Mouse (Mus musculus) intestine, embryonic 14.5 days (tissue): Measurements from ENCODE around the gene Stpg1. TPM values are rescaled to one million over a fixed set of nuclear protein-coding genes. Genes with fewer than 3 reads are reported as not detected.

Experiments used
- ATAC-seq: fragments of 200-750 bp; cut with Nextera tagmentation; replicated peaks from 2 replicates; pipeline ENCODE4 v1.8.0; 2017; ENCODE audit warnings: low read depth, moderate number of reproducible peaks, moderate TSS enrichment, moderate library complexity; ENCODE audit not compliant: low FRiP score, low TSS enrichment
- DNase-seq: peaks from one replicate; pipeline ENCODE4 v3.0.0-alpha.2; 2018; ENCODE audit warnings: low spot score
- H3K27ac ChIP-seq: fragments of 300-500 bp; sonication (generic); 2 replicates; pipeline ENCODE4 v1.5.1; 2014; ENCODE audit warnings: low read depth, mild to moderate bottlenecking, control low read depth
- H3K27me3 ChIP-seq: fragments of 300-500 bp; sonication (generic); replicated peaks from 2 replicates; pipeline ENCODE4 v1.6.1; 2014; ENCODE audit warnings: low read length, control low read depth; ENCODE audit not compliant: control insufficient read depth, insufficient read depth
- H3K36me3 ChIP-seq: fragments of 300-500 bp; sonication (generic); 2 replicates; pipeline ENCODE4 v1.6.1; 2014; ENCODE audit warnings: low read length, control low read depth; ENCODE audit not compliant: control insufficient read depth, insufficient read depth
- H3K4me1 ChIP-seq: fragments of 300-500 bp; sonication (generic); replicated peaks from 2 replicates; pipeline ENCODE4 v1.6.1; 2014; ENCODE audit warnings: low read length, control low read depth, mixed read lengths; ENCODE audit not compliant: control insufficient read depth, insufficient read depth
- H3K4me2 ChIP-seq: fragments of 300-500 bp; sonication (generic); 2 replicates; pipeline ENCODE4 v1.6.1; 2014; ENCODE audit warnings: low read length
- H3K4me3 ChIP-seq: fragments of 300-500 bp; sonication (generic); 2 replicates; pipeline ENCODE4 v1.5.1; 2014; ENCODE audit warnings: low read depth, low read length, control low read depth, mixed read lengths
- H3K9ac ChIP-seq: fragments of 300-500 bp; sonication (generic); 2 replicates; pipeline ENCODE4 v1.6.1; 2014; ENCODE audit warnings: mild to moderate bottlenecking, low read length
- H3K9me3 ChIP-seq: fragments of 300-500 bp; sonication (generic); 2 replicates; pipeline ENCODE4 v1.6.1; 2016; ENCODE audit warnings: low read length, control low read depth; ENCODE audit not compliant: control insufficient read depth
- WGBS: fragments of 180-500 bp; shearing (Covaris S2); extraction: QIAGEN DNeasy Blood & Tissue Kit; methylation state at CpG from one replicate; pipeline ENCODE4 v1.1.7; 2014; 5-methylcytosine and 5-hydroxymethylcytosine counted together
- polyA plus RNA-seq: library from polyadenylated mRNA; unstranded; fragments of >200 nt; fragmentation: Nextera tagmentation; extraction: Ambion mirVana; gene quantifications from 2 replicates; pipeline ENCODE4 v1.2.1, GENCODE M21; 2014

Gene Stpg1
- polyA plus RNA-seq, 1 experiment from 2014 or later, result 0.42 TPM

- no peak overlapping the region for H3K4me2 ChIP-seq
- no peak overlapping the region for H3K9ac ChIP-seq
- no peak overlapping the region for H3K27ac ChIP-seq
- no peaks in the 10 kb centered on the region for H3K27me3 ChIP-seq
- DNase-seq, result no peak
- H3K9me3 ChIP-seq, result peaks cover 7% of the 10 kb centered on the region; the same call in 1 of the 2 replicates
- WGBS, result 50% methylated on average over 4 of the region's 4 CpGs
- no peaks in the 10 kb centered on the region for H3K4me1 ChIP-seq
- no peak for ATAC-seq
- H3K4me3 ChIP-seq, result no peak overlapping the region
- no peaks in the 10 kb centered on the region for H3K36me3 ChIP-seq
Observed at GRCm38 (mm10) chr4:135501587-135501986, 7.0 kb downstream of the Stpg1 start.

- Histone ChIP-seq H3K4me1 (peaks cover 8% of the 10 kb centered on the region), H3K27me3 (no peaks in the 10 kb centered on the region), H3K36me3 (no peaks in the 10 kb centered on the region), H3K9me3 (peaks cover 4% of the 10 kb centered on the region; the same call in 1 of the 2 replicates), H3K9ac (no peak overlapping the region), H3K4me2 (no peak overlapping the region), H3K4me3 (no peak overlapping the region), H3K27ac (no peak overlapping the region)
- DNase-seq (no peak), ATAC-seq (no peak)
- 76% methylated on average over 11 of the region's 11 CpGs for WGBS
Observed at GRCm38 (mm10) chr4:135505794-135506193, 11.2 kb downstream of the Stpg1 start.

- ATAC-seq (peak; percentile 47; the same call in 1 of the 2 replicates), DNase-seq (peak; percentile 72)
- Histone ChIP-seq H3K27ac (no peak overlapping the region), H3K9ac (peak overlapping the region; percentile 29; the same call in 1 of the 2 replicates), H3K27me3 (no peaks in the 10 kb centered on the region), H3K36me3 (no peaks in the 10 kb centered on the region), H3K4me3 (peak overlapping the region; percentile 24), H3K9me3 (no peaks in the 10 kb centered on the region), H3K4me2 (peak overlapping the region; percentile 49), H3K4me1 (peaks cover 8% of the 10 kb centered on the region)
- 12% methylated on average over 22 of the region's 22 CpGs for WGBS
Observed at GRCm38 (mm10) chr4:135507547-135508350, 13.2 kb downstream of the Stpg1 start.

- H3K4me2 ChIP-seq, result peak overlapping the region; percentile 34
- no peak overlapping the region for H3K9ac ChIP-seq
- 14% methylated on average over 13 of the region's 13 CpGs for WGBS
- no peaks in the 10 kb centered on the region for H3K36me3 ChIP-seq
- peak; percentile 68 for ATAC-seq
- no peak overlapping the region for H3K27ac ChIP-seq
- DNase-seq, result peak; percentile 94
- H3K4me3 ChIP-seq, result no peak overlapping the region
- H3K4me1 ChIP-seq, result peaks cover 8% of the 10 kb centered on the region
- no peaks in the 10 kb centered on the region for H3K27me3 ChIP-seq
- no peaks in the 10 kb centered on the region for H3K9me3 ChIP-seq
Observed at GRCm38 (mm10) chr4:135508419-135509039, 13.9 kb downstream of the Stpg1 start.

- ATAC-seq, result no peak
- no peaks in the 10 kb centered on the region for H3K36me3 ChIP-seq
- H3K27ac ChIP-seq, result no peak overlapping the region
- no peak overlapping the region for H3K4me2 ChIP-seq
- no peaks in the 10 kb centered on the region for H3K27me3 ChIP-seq
- WGBS, result 45% methylated on average over 12 of the region's 12 CpGs
- no peak overlapping the region for H3K4me3 ChIP-seq
- H3K4me1 ChIP-seq, result peaks cover 8% of the 10 kb centered on the region
- H3K9me3 ChIP-seq, result no peaks in the 10 kb centered on the region
- DNase-seq, result no peak
- no peak overlapping the region for H3K9ac ChIP-seq
Observed at GRCm38 (mm10) chr4:135509515-135509914, 14.9 kb downstream of the Stpg1 start.

- Histone ChIP-seq H3K4me1 (no peaks in the 10 kb centered on the region), H3K36me3 (no peaks in the 10 kb centered on the region), H3K9me3 (no peaks in the 10 kb centered on the region), H3K27me3 (no peaks in the 10 kb centered on the region), H3K27ac (no peak overlapping the region), H3K4me2 (no peak overlapping the region), H3K4me3 (no peak overlapping the region), H3K9ac (no peak overlapping the region)
- ATAC-seq, result no peak
- WGBS, result 75% methylated on average over 7 of the region's 7 CpGs
- DNase-seq, result no peak
Observed at GRCm38 (mm10) chr4:135513865-135514264, 19.3 kb downstream of the Stpg1 start.

GRCm38 (mm10) chr4:135514925-135515324, 20.3 kb downstream of the Stpg1 start:
- no peak overlapping the region for H3K9ac ChIP-seq
- H3K27me3 ChIP-seq, result no peaks in the 10 kb centered on the region
- no peak overlapping the region for H3K27ac ChIP-seq
- no peaks in the 10 kb centered on the region for H3K9me3 ChIP-seq
- WGBS, result 70% methylated on average over 14 of the region's 14 CpGs
- no peaks in the 10 kb centered on the region for H3K36me3 ChIP-seq
- DNase-seq, result no peak
- H3K4me1 ChIP-seq, result no peaks in the 10 kb centered on the region
- H3K4me2 ChIP-seq, result no peak overlapping the region
- no peak overlapping the region for H3K4me3 ChIP-seq
- ATAC-seq, result no peak

GRCm38 (mm10) chr4:135516351-135517316, 22.0 kb downstream of the Stpg1 start:
- no peak overlapping the region for H3K4me2 ChIP-seq
- no peak for ATAC-seq
- H3K4me3 ChIP-seq, result no peak overlapping the region
- no peaks in the 10 kb centered on the region for H3K9me3 ChIP-seq
- H3K27me3 ChIP-seq, result no peaks in the 10 kb centered on the region
- 50% methylated on average over 15 of the region's 15 CpGs for WGBS
- H3K27ac ChIP-seq, result no peak overlapping the region
- DNase-seq, result no peak
- H3K4me1 ChIP-seq, result no peaks in the 10 kb centered on the region
- no peak overlapping the region for H3K9ac ChIP-seq
- no peaks in the 10 kb centered on the region for H3K36me3 ChIP-seq
